Mouse (Mus musculus): Measurements from ENCODE around the gene Pole2. TPM values are rescaled to one million over a fixed set of nuclear protein-coding genes. Genes with fewer than 3 reads are reported as not detected.
A peak's percentile ranks its signal among the peaks of the same experiment; 100 is the strongest.

Pole2 gene
- polyA plus RNA-seq (2012; rRNA removed), result 0.95 and 3.4 TPM in 2 replicates

- no peaks in the 10 kb centered on the region for H3K27me3 ChIP-seq (ENCODE audit: control insufficient read depth, insufficient read depth, low read length)
- H3K27ac ChIP-seq (ENCODE audit: insufficient read depth, low read depth, low read length), result no peak within 1 kb of the TSS
- H3K4me3 ChIP-seq (ENCODE audit: low read depth, low read length), result peak within 1 kb of the TSS; percentile 93
- TF ChIP-seq POLR2A (IDR thresholded peaks at IDR 0.05; ENCODE audit: low read depth, low read length) (no peak), CTCF (IDR thresholded peaks at IDR 0.05; ENCODE audit: extremely low read depth, insufficient read length, insufficient replicate concordance, low read depth, low read length) (no peak)
- under 1% methylated on average over 37 of the region's 37 CpGs for WGBS
- H3K36me3 ChIP-seq (ENCODE audit: control insufficient read depth, insufficient read depth, low read length), result no peaks in the 10 kb centered on the region
- H3K4me1 ChIP-seq (ENCODE audit: control insufficient read depth, insufficient read depth, insufficient read length, low read length), result no peaks in the 10 kb centered on the region
Observed at GRCm38 (mm10) chr12:69227776-69228466, at the start of gene Pole2. TSS of gene Pole2 (minus strand) at chr12:69228195.

DNA sequence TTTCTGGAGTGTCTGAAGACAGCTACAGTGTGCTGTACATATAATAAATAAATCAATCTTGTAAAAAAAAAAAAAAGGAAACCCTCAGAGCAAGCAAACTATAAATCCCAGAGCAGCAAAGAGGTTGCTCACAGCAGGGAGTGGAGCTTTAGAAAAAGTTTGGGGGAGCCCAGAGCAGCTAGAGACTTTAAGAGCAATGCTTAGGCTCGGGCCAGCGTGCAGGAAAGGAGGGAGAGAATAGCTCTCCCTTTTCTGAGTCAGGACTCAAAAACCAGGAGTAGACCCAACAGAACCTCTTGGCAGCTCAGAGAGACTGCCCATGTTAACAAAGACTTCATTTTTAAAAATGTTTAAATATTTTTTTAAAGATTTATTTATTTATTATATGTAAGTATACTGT, 41.0 kb upstream of the Pole2 start:
- Histone ChIP-seq H3K36me3 (ENCODE audit: control insufficient read depth, insufficient read depth, low read length) (no peaks in the 10 kb centered on the region), H3K27ac (ENCODE audit: insufficient read depth, low read depth, low read length) (no peak overlapping the region), H3K4me1 (ENCODE audit: control insufficient read depth, insufficient read depth, insufficient read length, low read length) (no peaks in the 10 kb centered on the region), H3K27me3 (ENCODE audit: control insufficient read depth, insufficient read depth, low read length) (no peaks in the 10 kb centered on the region), H3K4me3 (ENCODE audit: low read depth, low read length) (no peak overlapping the region)
- WGBS, result 91% methylated on average over 2 of the region's 2 CpGs
- no peak for TF ChIP-seq POLR2A (IDR thresholded peaks at IDR 0.05; ENCODE audit: low read depth, low read length)
- TF ChIP-seq CTCF (IDR thresholded peaks at IDR 0.05; ENCODE audit: extremely low read depth, insufficient read length, insufficient replicate concordance, low read depth, low read length), result no peak

DNA sequence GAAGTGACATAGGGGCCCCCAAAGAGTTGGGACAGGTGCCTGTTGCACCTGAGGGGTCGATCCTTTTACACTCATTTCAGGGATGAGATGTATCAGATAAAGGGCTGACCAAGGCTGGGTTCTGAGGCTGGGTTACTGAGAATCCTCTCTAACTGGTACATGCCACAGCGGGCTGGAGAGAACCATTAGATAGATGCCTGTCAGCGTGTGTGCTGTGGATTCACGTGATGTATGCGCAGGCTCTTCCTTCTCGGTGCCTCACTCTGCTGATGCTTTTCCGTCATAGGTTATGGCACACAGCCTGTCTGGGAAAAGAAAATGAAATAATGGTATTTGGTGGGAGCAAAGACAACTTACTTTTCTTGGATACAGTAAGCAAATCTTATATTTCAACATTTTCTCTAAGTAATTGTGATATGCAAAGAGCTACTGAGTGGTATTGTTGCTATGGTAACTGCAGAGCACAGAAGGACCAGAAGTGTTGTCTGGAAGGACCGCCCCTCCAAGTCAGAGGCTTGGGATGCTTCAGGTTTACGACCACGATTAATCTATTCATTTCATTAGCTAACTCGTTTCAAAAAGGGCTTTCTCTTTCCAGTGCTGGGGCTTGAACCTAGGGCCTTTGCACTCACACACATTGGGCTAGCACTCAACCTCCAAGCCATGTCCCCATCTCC, 40.1 kb upstream of the Pole2 start:
- H3K4me1 ChIP-seq (ENCODE audit: control insufficient read depth, insufficient read depth, insufficient read length, low read length), result no peaks in the 10 kb centered on the region
- H3K36me3 ChIP-seq (ENCODE audit: control insufficient read depth, insufficient read depth, low read length), result no peaks in the 10 kb centered on the region
- WGBS, result 82% methylated on average over 11 of the region's 11 CpGs
- no peak for TF ChIP-seq POLR2A (IDR thresholded peaks at IDR 0.05; ENCODE audit: low read depth, low read length)
- TF ChIP-seq CTCF (IDR thresholded peaks at IDR 0.05; ENCODE audit: extremely low read depth, insufficient read length, insufficient replicate concordance, low read depth, low read length), result no peak
- no peak overlapping the region for H3K4me3 ChIP-seq (ENCODE audit: low read depth, low read length)
- no peak overlapping the region for H3K27ac ChIP-seq (ENCODE audit: insufficient read depth, low read depth, low read length)
- no peaks in the 10 kb centered on the region for H3K27me3 ChIP-seq (ENCODE audit: control insufficient read depth, insufficient read depth, low read length)

DNA sequence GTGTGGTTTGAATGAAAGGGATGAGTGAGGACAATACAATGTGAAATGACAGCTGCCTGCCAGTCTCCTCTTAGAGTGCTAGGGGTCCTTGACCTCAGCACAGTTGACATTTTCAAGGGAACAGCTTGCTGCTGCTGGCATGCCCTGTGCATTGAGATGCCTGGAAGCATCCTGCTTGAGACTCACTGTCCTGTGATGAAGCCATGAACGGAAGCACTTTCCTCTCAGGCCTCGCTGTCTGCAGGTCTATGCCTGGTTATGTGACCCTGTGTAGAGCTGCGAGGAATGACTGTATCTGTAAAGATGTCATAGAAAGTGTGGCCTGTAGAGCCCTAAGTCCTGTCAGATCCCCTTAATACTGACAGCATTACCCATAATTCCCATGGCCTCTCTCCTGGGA, 37.0 kb upstream of the Pole2 start:
- no peaks in the 10 kb centered on the region for H3K27me3 ChIP-seq (ENCODE audit: control insufficient read depth, insufficient read depth, low read length)
- no peaks in the 10 kb centered on the region for H3K4me1 ChIP-seq (ENCODE audit: control insufficient read depth, insufficient read depth, insufficient read length, low read length)
- H3K4me3 ChIP-seq (ENCODE audit: low read depth, low read length), result no peak overlapping the region
- no peak overlapping the region for H3K27ac ChIP-seq (ENCODE audit: insufficient read depth, low read depth, low read length)
- no peaks in the 10 kb centered on the region for H3K36me3 ChIP-seq (ENCODE audit: control insufficient read depth, insufficient read depth, low read length)
- TF ChIP-seq CTCF (IDR thresholded peaks at IDR 0.05; ENCODE audit: extremely low read depth, insufficient read length, insufficient replicate concordance, low read depth, low read length), result no peak
- WGBS, result 88% methylated on average over 3 of the region's 3 CpGs

- Histone ChIP-seq H3K36me3 (ENCODE audit: control insufficient read depth, insufficient read depth, low read length) (no peaks in the 10 kb centered on the region), H3K4me1 (ENCODE audit: control insufficient read depth, insufficient read depth, insufficient read length, low read length) (no peaks in the 10 kb centered on the region), H3K4me3 (ENCODE audit: low read depth, low read length) (no peak overlapping the region), H3K27ac (ENCODE audit: insufficient read depth, low read depth, low read length) (no peak overlapping the region), H3K27me3 (ENCODE audit: control insufficient read depth, insufficient read depth, low read length) (no peaks in the 10 kb centered on the region)
- TF ChIP-seq POLR2A (IDR thresholded peaks at IDR 0.05; ENCODE audit: low read depth, low read length) (no peak), CTCF (IDR thresholded peaks at IDR 0.05; ENCODE audit: extremely low read depth, insufficient read length, insufficient replicate concordance, low read depth, low read length) (no peak)
- 94% methylated on average over 5 of the region's 5 CpGs for WGBS
Observed at GRCm38 (mm10) chr12:69262251-69262650, 34.3 kb upstream of the Pole2 start.

- H3K27ac ChIP-seq (ENCODE audit: insufficient read depth, low read depth, low read length), result no peak overlapping the region
- TF ChIP-seq POLR2A (IDR thresholded peaks at IDR 0.05; ENCODE audit: low read depth, low read length), result no peak
- TF ChIP-seq CTCF (IDR thresholded peaks at IDR 0.05; ENCODE audit: extremely low read depth, insufficient read length, insufficient replicate concordance, low read depth, low read length), result no peak
- no peaks in the 10 kb centered on the region for H3K27me3 ChIP-seq (ENCODE audit: control insufficient read depth, insufficient read depth, low read length)
- H3K36me3 ChIP-seq (ENCODE audit: control insufficient read depth, insufficient read depth, low read length), result no peaks in the 10 kb centered on the region
- 75% methylated on average over 11 of the region's 11 CpGs for WGBS
- no peak overlapping the region for H3K4me3 ChIP-seq (ENCODE audit: low read depth, low read length)
- no peaks in the 10 kb centered on the region for H3K4me1 ChIP-seq (ENCODE audit: control insufficient read depth, insufficient read depth, insufficient read length, low read length)
Observed at GRCm38 (mm10) chr12:69257836-69258235, 29.8 kb upstream of the Pole2 start.

DNA sequence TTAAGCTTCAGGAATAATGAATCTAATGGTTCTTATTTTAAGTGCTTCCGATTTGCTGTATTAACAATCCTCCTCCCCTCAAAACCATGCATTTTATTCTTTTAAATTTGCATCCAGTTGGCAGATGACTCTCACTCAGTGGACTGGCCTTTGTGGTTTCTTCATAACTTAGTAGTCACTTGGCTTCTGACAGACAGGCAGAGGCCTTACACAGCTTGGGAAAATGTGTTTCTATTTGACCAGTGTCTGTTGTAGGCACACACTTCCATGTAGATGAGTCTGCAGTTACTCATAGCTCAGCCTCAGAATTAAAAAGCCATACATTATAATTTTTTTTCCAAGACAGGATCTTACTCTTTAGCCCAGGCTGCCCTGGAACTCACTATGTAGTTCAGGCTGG, 25.8 kb upstream of the Pole2 start:
- Histone ChIP-seq H3K36me3 (ENCODE audit: control insufficient read depth, insufficient read depth, low read length) (no peaks in the 10 kb centered on the region), H3K4me1 (ENCODE audit: control insufficient read depth, insufficient read depth, insufficient read length, low read length) (no peaks in the 10 kb centered on the region), H3K4me3 (ENCODE audit: low read depth, low read length) (no peak overlapping the region), H3K27me3 (ENCODE audit: control insufficient read depth, insufficient read depth, low read length) (no peaks in the 10 kb centered on the region), H3K27ac (ENCODE audit: insufficient read depth, low read depth, low read length) (no peak overlapping the region)
- TF ChIP-seq POLR2A (IDR thresholded peaks at IDR 0.05; ENCODE audit: low read depth, low read length) (no peak), CTCF (IDR thresholded peaks at IDR 0.05; ENCODE audit: extremely low read depth, insufficient read length, insufficient replicate concordance, low read depth, low read length) (no peak)
- WGBS, result 98% methylated on average over 1 of the region's 1 CpGs
